Mouse (Mus musculus) midbrain, postnatal 0 days (tissue): ENCODE measurements at regions not wholly inside any gene's neighbourhood (a gene's known extent, or its start where the extent isn't known, plus 50 kb on each side); places are given as distances from the start of the nearest gene placed in this dataset.

Source experiments
- ATAC-seq: fragments of 200-750 bp; cut with Nextera tagmentation; 2 replicates; pipeline ENCODE4 v1.8.0; 2017; ENCODE audit warnings: moderate number of reproducible peaks, mild to moderate bottlenecking, moderate TSS enrichment, moderate library complexity; ENCODE audit not compliant: low FRiP score
- DNase-seq: peaks from one replicate; pipeline ENCODE4 v3.0.0-alpha.2; 2015; ENCODE audit warnings: low spot score
- H3K27ac ChIP-seq: fragments of 300-500 bp; sonication (generic); 2 replicates; pipeline ENCODE4 v1.5.1; 2014; ENCODE audit warnings: low read depth, mild to moderate bottlenecking, low read length, mixed read lengths
- H3K27me3 ChIP-seq: fragments of 300-500 bp; sonication (generic); 2 replicates; pipeline ENCODE4 v1.6.1; 2014; ENCODE audit warnings: low read length, control low read depth, mixed read lengths; ENCODE audit not compliant: insufficient read depth
- H3K36me3 ChIP-seq: fragments of 300-500 bp; sonication (generic); 2 replicates; pipeline ENCODE4 v1.6.1; 2014; ENCODE audit warnings: low read length, control low read depth, mixed read lengths; ENCODE audit not compliant: insufficient read depth
- H3K4me1 ChIP-seq: fragments of 300-500 bp; sonication (generic); 2 replicates; pipeline ENCODE4 v1.6.1; 2014; ENCODE audit warnings: mild to moderate bottlenecking, control low read depth, antibody characterized with exemption, low read length, mixed read lengths; ENCODE audit not compliant: insufficient read depth
- H3K4me2 ChIP-seq: fragments of 300-500 bp; sonication (generic); 2 replicates; pipeline ENCODE4 v1.6.1; 2014; ENCODE audit warnings: low read depth, mild to moderate bottlenecking, low read length, mixed read lengths; ENCODE audit not compliant: poor library complexity, severe bottlenecking
- H3K4me3 ChIP-seq: fragments of 300-500 bp; sonication (generic); 2 replicates; pipeline ENCODE4 v1.5.1; 2014; ENCODE audit warnings: low read depth, mild to moderate bottlenecking, low read length, moderate library complexity
- H3K9ac ChIP-seq: fragments of 300-500 bp; sonication (generic); replicated peaks from 2 replicates; pipeline ENCODE4 v1.6.1; 2014; ENCODE audit warnings: mild to moderate bottlenecking, low read length, moderate library complexity, mixed read lengths; ENCODE audit not compliant: poor library complexity, severe bottlenecking
- H3K9me3 ChIP-seq: fragments of 300-500 bp; sonication (generic); 2 replicates; pipeline ENCODE4 v1.6.1; 2016; ENCODE audit warnings: low read length, control low read depth
- CTCF ChIP-seq: IDR thresholded peaks from 2 replicates; pipeline ENCODE4 v1.5.1; 2016; ENCODE audit warnings: antibody characterized with exemption, mild to moderate bottlenecking
- WGBS: fragments of 180-500 bp; shearing (Covaris S2); extraction: QIAGEN DNeasy Blood & Tissue Kit; methylation state at CpG from one replicate; pipeline ENCODE4 v1.1.7; 2014; 5-methylcytosine and 5-hydroxymethylcytosine counted together

DNA sequence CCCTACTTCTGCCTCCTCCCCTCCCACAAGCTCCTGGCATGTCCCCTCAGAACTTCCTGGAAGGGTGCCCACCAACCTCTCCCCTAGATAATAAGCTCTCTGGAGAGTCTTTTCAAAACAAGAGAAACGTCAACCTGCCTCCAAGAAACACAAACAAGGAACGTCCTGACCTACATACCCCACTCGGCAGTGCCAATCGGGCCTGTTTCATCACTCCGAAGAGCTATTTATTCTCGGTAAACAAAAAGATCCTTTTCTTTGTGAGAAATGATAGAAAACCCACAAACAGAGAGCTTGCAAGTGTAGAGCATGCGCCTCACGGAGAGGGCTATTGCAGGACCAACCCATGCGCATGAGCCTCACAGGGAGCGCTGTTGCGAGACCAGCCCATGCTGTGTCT, 100.9 kb downstream of the Pdcl3 start:
- no peaks in the 10 kb centered on the region for H3K36me3 ChIP-seq
- H3K4me2 ChIP-seq = no peak overlapping the region
- no peaks in the 10 kb centered on the region for H3K4me1 ChIP-seq
- no peak for TF ChIP-seq CTCF
- H3K9ac ChIP-seq = no peak overlapping the region
- no peak overlapping the region for H3K4me3 ChIP-seq
- no peak overlapping the region for H3K27ac ChIP-seq
- WGBS = 59% methylated on average over 11 of the region's 11 CpGs
- H3K9me3 ChIP-seq = no peaks in the 10 kb centered on the region
- DNase-seq (peak; percentile 84), ATAC-seq (peak; percentile 83)
- H3K27me3 ChIP-seq = no peaks in the 10 kb centered on the region

DNA sequence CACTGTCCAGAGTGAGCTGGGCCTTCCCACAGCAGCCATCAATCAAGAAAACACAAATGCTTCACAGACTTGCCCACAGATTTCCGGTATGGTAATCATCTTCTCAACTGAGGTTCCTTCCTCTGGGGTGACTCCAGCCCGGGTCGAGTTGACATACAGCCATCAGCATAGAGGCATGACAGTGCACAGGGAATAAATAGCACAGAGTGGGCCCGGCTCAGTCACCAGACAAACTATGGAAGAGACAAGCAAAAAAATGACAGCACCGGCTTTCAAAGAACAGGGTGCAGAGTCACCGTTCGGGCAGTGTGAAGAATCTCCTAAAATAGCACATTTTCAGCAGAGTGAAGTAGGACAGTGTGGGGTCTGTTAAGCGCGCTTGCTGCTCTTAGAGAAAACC, 103.7 kb upstream of the Npas2 start:
- WGBS = 86% methylated on average over 9 of the region's 9 CpGs

DNA sequence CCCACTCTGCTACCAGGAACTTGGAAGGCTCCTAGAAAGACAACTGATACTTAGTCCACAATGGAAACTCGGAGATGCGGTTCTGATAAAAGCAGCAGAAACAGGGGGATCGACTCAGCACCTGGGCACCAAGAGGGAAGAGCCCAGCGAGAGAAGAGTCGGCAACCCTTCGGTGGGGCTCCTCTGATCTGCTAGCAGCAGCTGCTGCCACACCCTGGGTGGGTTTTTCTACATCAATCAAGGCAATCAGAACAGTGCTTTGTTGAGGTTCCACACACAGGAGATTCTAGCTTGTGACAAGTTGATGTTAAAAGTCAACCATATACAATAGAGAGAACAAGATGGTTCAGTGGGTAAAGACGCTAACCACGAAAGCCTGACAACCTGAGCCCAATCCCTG, 102.4 kb upstream of the Npas2 start:
- H3K4me2 ChIP-seq = no peak overlapping the region
- no peaks in the 10 kb centered on the region for H3K36me3 ChIP-seq
- H3K4me1 ChIP-seq = no peaks in the 10 kb centered on the region
- no peak overlapping the region for H3K27ac ChIP-seq
- H3K9me3 ChIP-seq = no peaks in the 10 kb centered on the region
- no peak for ATAC-seq
- no peaks in the 10 kb centered on the region for H3K27me3 ChIP-seq
- no peak overlapping the region for H3K4me3 ChIP-seq
- no peak for TF ChIP-seq CTCF
- no peak for DNase-seq
- no peak overlapping the region for H3K9ac ChIP-seq
- WGBS = 92% methylated on average over 8 of the region's 8 CpGs

More for the DNA sequence above, 103.7 kb upstream of the Npas2 start:
- Histone ChIP-seq H3K36me3 (no peaks in the 10 kb centered on the region), H3K27ac (no peak overlapping the region), H3K27me3 (no peaks in the 10 kb centered on the region), H3K4me1 (no peaks in the 10 kb centered on the region), H3K9me3 (no peaks in the 10 kb centered on the region), H3K4me3 (no peak overlapping the region), H3K9ac (no peak overlapping the region), H3K4me2 (no peak overlapping the region)
- no peak for TF ChIP-seq CTCF
- DNase-seq (no peak), ATAC-seq (no peak)

DNA sequence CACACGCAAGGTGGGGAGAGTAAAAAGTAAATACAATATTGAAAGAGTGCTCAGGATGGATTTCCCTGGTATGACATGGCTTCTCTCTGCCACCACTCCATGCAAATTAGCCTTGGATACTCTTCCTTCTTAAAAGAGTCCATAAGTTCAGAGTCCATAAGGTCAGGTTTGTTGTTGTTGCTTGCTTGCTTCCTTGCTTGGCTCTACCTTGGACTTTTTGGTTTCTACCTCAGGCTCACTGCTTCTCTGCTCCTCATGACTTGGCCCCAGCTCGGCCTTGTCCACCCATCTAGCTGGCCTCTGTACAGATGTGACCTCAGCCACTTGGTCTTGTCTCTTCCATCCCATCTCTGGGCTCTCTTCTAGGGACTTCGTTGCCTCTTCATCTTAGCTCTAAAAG, 101.9 kb upstream of the Npas2 start:
- Histone ChIP-seq H3K27ac (no peak overlapping the region), H3K9ac (no peak overlapping the region), H3K9me3 (no peaks in the 10 kb centered on the region), H3K4me3 (no peak overlapping the region), H3K4me1 (no peaks in the 10 kb centered on the region), H3K4me2 (no peak overlapping the region), H3K36me3 (no peaks in the 10 kb centered on the region), H3K27me3 (no peaks in the 10 kb centered on the region)
- WGBS = 84% methylated on average over 3 of the region's 3 CpGs
- no peak for DNase-seq
- TF ChIP-seq CTCF = no peak
- ATAC-seq = no peak

DNA sequence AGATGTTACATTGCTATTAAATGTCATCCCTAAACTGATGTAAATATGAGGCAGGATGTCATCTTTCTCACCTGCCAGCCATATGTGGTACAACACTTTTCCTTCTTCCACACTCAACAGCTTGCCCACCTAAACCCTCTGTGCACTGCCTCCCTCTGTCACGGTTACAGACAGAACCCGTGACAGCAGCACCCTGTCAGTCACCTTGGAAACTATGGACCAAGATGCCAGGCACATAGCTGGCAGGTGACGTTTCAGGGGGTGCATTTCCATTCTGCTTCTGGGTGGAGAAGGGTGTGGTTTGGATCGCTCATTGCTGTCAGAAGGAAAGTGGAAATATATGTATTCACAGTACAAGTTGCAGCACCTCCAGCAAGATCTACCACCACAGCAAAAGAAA, 100.2 kb upstream of the Npas2 start:
- no peak overlapping the region for H3K4me3 ChIP-seq
- H3K27me3 ChIP-seq = no peaks in the 10 kb centered on the region
- no peak overlapping the region for H3K27ac ChIP-seq
- H3K4me2 ChIP-seq = no peak overlapping the region
- H3K4me1 ChIP-seq = no peaks in the 10 kb centered on the region
- H3K9ac ChIP-seq = no peak overlapping the region
- H3K36me3 ChIP-seq = no peaks in the 10 kb centered on the region
- ATAC-seq (no peak), DNase-seq (no peak)
- no peak for TF ChIP-seq CTCF
- 78% methylated on average over 4 of the region's 4 CpGs for WGBS
- H3K9me3 ChIP-seq = no peaks in the 10 kb centered on the region

GRCm38 (mm10) chr1:39094001-39094400, 99.5 kb upstream of the Npas2 start:
- Histone ChIP-seq H3K4me2 (no peak overlapping the region), H3K4me1 (no peaks in the 10 kb centered on the region), H3K9ac (no peak overlapping the region), H3K4me3 (no peak overlapping the region), H3K36me3 (no peaks in the 10 kb centered on the region), H3K9me3 (no peaks in the 10 kb centered on the region), H3K27ac (no peak overlapping the region), H3K27me3 (no peaks in the 10 kb centered on the region)
- DNase-seq (no peak), ATAC-seq (no peak)
- TF ChIP-seq CTCF = no peak
- WGBS = 95% methylated on average over 8 of the region's 8 CpGs

GRCm38 (mm10) chr1:39095901-39096300, 97.6 kb upstream of the Npas2 start:
- Histone ChIP-seq H3K27ac (no peak overlapping the region), H3K4me1 (no peaks in the 10 kb centered on the region), H3K27me3 (no peaks in the 10 kb centered on the region), H3K36me3 (no peaks in the 10 kb centered on the region), H3K4me3 (no peak overlapping the region), H3K9me3 (no peaks in the 10 kb centered on the region), H3K9ac (no peak overlapping the region), H3K4me2 (no peak overlapping the region)
- 74% methylated on average over 8 of the region's 8 CpGs for WGBS
- ATAC-seq = no peak
- TF ChIP-seq CTCF = no peak
- DNase-seq = no peak
